Mouse (Mus musculus) myocyte (in vitro differentiated cells): Measurements from ENCODE around the gene Cbx7. TPM values are rescaled to one million over a fixed set of nuclear protein-coding genes. Genes with fewer than 3 reads are reported as not detected.

Source experiments
- H3K27me3 ChIP-seq: one replicate; pipeline ENCODE4 v1.6.1; 2011; ENCODE audit not compliant: control insufficient read depth, insufficient read depth, insufficient read length
- H3K36me3 ChIP-seq: one replicate; pipeline ENCODE4 v1.6.1; 2011; ENCODE audit not compliant: control insufficient read depth, insufficient read depth
- H3K4me2 ChIP-seq: one replicate; pipeline ENCODE4 v1.6.1; 2011; ENCODE audit warnings: low read depth, control low read depth
- H3K4me3 ChIP-seq: one replicate; pipeline ENCODE4 v1.5.1; 2011; ENCODE audit warnings: mild to moderate bottlenecking, control low read depth, moderate library complexity
- H3K79me2 ChIP-seq: one replicate; pipeline ENCODE4 v1.6.1; 2011; ENCODE audit not compliant: control insufficient read depth, insufficient read depth
- H3ac ChIP-seq: one replicate; pipeline ENCODE4 v1.6.1; 2011; ENCODE audit not compliant: control insufficient read depth, insufficient read length
- CEBPB ChIP-seq: IDR thresholded peaks from 2 replicates; pipeline ENCODE4 v1.6.1; 2011; ENCODE audit warnings: mild to moderate bottlenecking, moderate library complexity; ENCODE audit not compliant: poor library complexity, insufficient read depth, severe bottlenecking
- E2F4 ChIP-seq: IDR thresholded peaks from one replicate; pipeline ENCODE4 v1.6.1; 2011; ENCODE audit warnings: mild to moderate bottlenecking, control low read depth, moderate library complexity; ENCODE audit not compliant: insufficient read depth
- MAX ChIP-seq: IDR thresholded peaks from one replicate; pipeline ENCODE4 v1.6.1; 2011; ENCODE audit warnings: low read depth, mild to moderate bottlenecking, control low read depth
- MYOD1 ChIP-seq, 3 experiments: IDR thresholded peaks; one replicate each; pipeline ENCODE4 v1.6.1; 2011; ENCODE audit warnings: control low read depth in 2 of 3, low read depth in 2 of 3, mild to moderate bottlenecking in 2 of 3, moderate library complexity in 1 of 3; ENCODE audit not compliant: insufficient read length in 2 of 3, control insufficient read depth in 1 of 3
- MYOG ChIP-seq, 3 experiments: IDR thresholded peaks; one replicate each; pipeline ENCODE4 v1.6.1; 2011; ENCODE audit warnings: control low read depth in 2 of 3, low read depth in 2 of 3, mild to moderate bottlenecking in 2 of 3; ENCODE audit not compliant: insufficient read length in 2 of 3, control insufficient read depth in 1 of 3, insufficient read depth in 1 of 3
- POLR2A ChIP-seq: IDR thresholded peaks from one replicate; pipeline ENCODE4 v1.6.1; 2011; ENCODE audit warnings: low read depth, mild to moderate bottlenecking, control low read depth, moderate library complexity; ENCODE audit not compliant: insufficient read length
- POLR2AphosphoS2 ChIP-seq: IDR thresholded peaks from one replicate; pipeline ENCODE4 v1.6.1; 2011; ENCODE audit warnings: low read depth, control low read depth; ENCODE audit not compliant: insufficient read length
- REST ChIP-seq: IDR thresholded peaks from one replicate; pipeline ENCODE4 v1.6.1; 2011; ENCODE audit warnings: mild to moderate bottlenecking, control low read depth, moderate library complexity; ENCODE audit not compliant: insufficient read depth, insufficient read length
- SRF ChIP-seq: IDR thresholded peaks from one replicate; pipeline ENCODE4 v1.6.1; 2011; ENCODE audit warnings: low read depth; ENCODE audit not compliant: control insufficient read depth, insufficient read length
- TCF12 ChIP-seq: IDR thresholded peaks from one replicate; pipeline ENCODE4 v1.6.1; 2011; ENCODE audit warnings: mild to moderate bottlenecking, control low read depth; ENCODE audit not compliant: poor library complexity, insufficient read depth, severe bottlenecking
- TCF3 ChIP-seq: IDR thresholded peaks from one replicate; pipeline ENCODE4 v1.6.1; 2011; ENCODE audit warnings: low read depth, control low read depth; ENCODE audit not compliant: insufficient read length
- USF1 ChIP-seq: IDR thresholded peaks from one replicate; pipeline ENCODE4 v1.6.1; 2011; ENCODE audit warnings: low read depth, mild to moderate bottlenecking, control low read depth, moderate library complexity
- polyA plus RNA-seq: library from polyadenylated mRNA; unstranded; fragments of >200 nt; fragmentation: generic; extraction: Trizol; gene quantifications from one replicate; pipeline ENCODE4 v1.2.1, GENCODE M21; 2012; ENCODE audit warnings: missing spikeins

Gene Cbx7
- polyA plus RNA-seq, 1 experiment: 4.7 TPM

GRCm38 (mm10) chr15:79980716-79981115, 9.8 kb upstream of the Cbx7 start:
- TF ChIP-seq MYOG (IDR thresholded peaks at IDR 0.05; ENCODE audit: control insufficient read depth in 1 of 3, insufficient read depth in 1 of 3, insufficient read length in 2 of 3, low read depth in 2 of 3): no peak
- no peak for TF ChIP-seq MAX
- no peak for TF ChIP-seq MYOD1 (IDR thresholded peaks at IDR 0.05; ENCODE audit: control insufficient read depth in 1 of 3, insufficient read length in 2 of 3, low read depth in 2 of 3)
- no peak for TF ChIP-seq REST
- TF ChIP-seq USF1: no peak
- TF ChIP-seq POLR2A: no peak
- TF ChIP-seq TCF12: no peak
- TF ChIP-seq SRF: no peak
- no peak for TF ChIP-seq CEBPB
- no peak for TF ChIP-seq TCF3
- TF ChIP-seq E2F4: no peak
- no peak for TF ChIP-seq POLR2AphosphoS2
- H3K4me2 ChIP-seq: no peak overlapping the region
- H3ac ChIP-seq: no peak overlapping the region
- H3K27me3 ChIP-seq: no peaks in the 10 kb centered on the region
- H3K4me3 ChIP-seq: no peak overlapping the region
- H3K79me2 ChIP-seq: no peaks in the 10 kb centered on the region
- no peaks in the 10 kb centered on the region for H3K36me3 ChIP-seq

- no peaks in the 10 kb centered on the region for H3K36me3 ChIP-seq
- no peak overlapping the region for H3ac ChIP-seq
- no peak overlapping the region for H3K4me3 ChIP-seq
Measured at GRCm38 (mm10) chr15:79972186-79972585, 1.3 kb upstream of the Cbx7 start.

GRCm38 (mm10) chr15:79970491-79970890, 428 bp downstream of the Cbx7 start:
- Histone ChIP-seq H3K4me2 (no peak overlapping the region), H3K36me3 (no peaks in the 10 kb centered on the region), H3K79me2 (no peaks in the 10 kb centered on the region), H3K4me3 (no peak overlapping the region), H3ac (no peak overlapping the region), H3K27me3 (no peaks in the 10 kb centered on the region)
- TF ChIP-seq SRF: no peak
- TF ChIP-seq POLR2AphosphoS2: no peak
- TF ChIP-seq CEBPB: no peak
- TF ChIP-seq POLR2A: no peak

More at GRCm38 (mm10) chr15:79972186-79972585, 1.3 kb upstream of the Cbx7 start:
- no peak overlapping the region for H3K4me2 ChIP-seq
- no peak for TF ChIP-seq MYOG (IDR thresholded peaks at IDR 0.05; ENCODE audit: control insufficient read depth in 1 of 3, insufficient read depth in 1 of 3, insufficient read length in 2 of 3, low read depth in 2 of 3)
- H3K27me3 ChIP-seq: no peaks in the 10 kb centered on the region
- no peaks in the 10 kb centered on the region for H3K79me2 ChIP-seq

GRCm38 (mm10) chr15:79967346-79967745, 3.6 kb downstream of the Cbx7 start:
- Histone ChIP-seq H3K36me3 (no peaks in the 10 kb centered on the region), H3K79me2 (no peaks in the 10 kb centered on the region), H3K27me3 (no peaks in the 10 kb centered on the region), H3K4me2 (no peak overlapping the region), H3K4me3 (no peak overlapping the region), H3ac (no peak overlapping the region)
- TF ChIP-seq TCF12: no peak
- no peak for TF ChIP-seq MYOG (IDR thresholded peaks at IDR 0.05; ENCODE audit: control insufficient read depth in 1 of 3, insufficient read depth in 1 of 3, insufficient read length in 2 of 3, low read depth in 2 of 3)
- no peak for TF ChIP-seq SRF
- TF ChIP-seq USF1: no peak
- TF ChIP-seq E2F4: no peak
- no peak for TF ChIP-seq POLR2AphosphoS2
- no peak for TF ChIP-seq CEBPB
- no peak for TF ChIP-seq TCF3
- TF ChIP-seq REST: no peak
- TF ChIP-seq MAX: no peak

- no peak overlapping the region for H3K4me2 ChIP-seq
- TF ChIP-seq TCF3 (no peak), SRF (no peak), MYOD1 (IDR thresholded peaks at IDR 0.05; ENCODE audit: control insufficient read depth in 1 of 3, insufficient read length in 2 of 3, low read depth in 2 of 3) (no peak), CEBPB (no peak), POLR2AphosphoS2 (no peak), TCF12 (no peak), MAX (no peak), E2F4 (no peak), MYOG (IDR thresholded peaks at IDR 0.05; ENCODE audit: control insufficient read depth in 1 of 3, insufficient read depth in 1 of 3, insufficient read length in 2 of 3, low read depth in 2 of 3) (no peak)
- H3K4me3 ChIP-seq: no peak overlapping the region
- H3K79me2 ChIP-seq: no peaks in the 10 kb centered on the region
- H3K27me3 ChIP-seq: no peaks in the 10 kb centered on the region
- no peak overlapping the region for H3ac ChIP-seq
- H3K36me3 ChIP-seq: no peaks in the 10 kb centered on the region
Measured at GRCm38 (mm10) chr15:79964376-79964775, 6.5 kb downstream of the Cbx7 start.

GRCm38 (mm10) chr15:79962661-79963060, 8.3 kb downstream of the Cbx7 start:
- Histone ChIP-seq H3K36me3 (no peaks in the 10 kb centered on the region), H3K27me3 (no peaks in the 10 kb centered on the region), H3K4me2 (no peak overlapping the region), H3ac (no peak overlapping the region), H3K4me3 (no peak overlapping the region), H3K79me2 (no peaks in the 10 kb centered on the region)
- no peak for TF ChIP-seq CEBPB
- TF ChIP-seq POLR2AphosphoS2: no peak
- TF ChIP-seq MYOD1 (IDR thresholded peaks at IDR 0.05; ENCODE audit: control insufficient read depth in 1 of 3, insufficient read length in 2 of 3, low read depth in 2 of 3): no peak
- TF ChIP-seq MYOG (IDR thresholded peaks at IDR 0.05; ENCODE audit: control insufficient read depth in 1 of 3, insufficient read depth in 1 of 3, insufficient read length in 2 of 3, low read depth in 2 of 3): no peak
- TF ChIP-seq MAX: no peak
- no peak for TF ChIP-seq POLR2A
- no peak for TF ChIP-seq SRF
- TF ChIP-seq TCF12: no peak
- TF ChIP-seq USF1: no peak
- no peak for TF ChIP-seq TCF3
- no peak for TF ChIP-seq REST
- no peak for TF ChIP-seq E2F4
